Mouse (Mus musculus): ENCODE data around the gene Nt5dc1. TPM values are rescaled to one million over a fixed set of nuclear protein-coding genes. Genes with fewer than 3 reads are reported as not detected.

Gene Nt5dc1
- polyA plus RNA-seq, 1 experiment: 4.0 TPM

DNA sequence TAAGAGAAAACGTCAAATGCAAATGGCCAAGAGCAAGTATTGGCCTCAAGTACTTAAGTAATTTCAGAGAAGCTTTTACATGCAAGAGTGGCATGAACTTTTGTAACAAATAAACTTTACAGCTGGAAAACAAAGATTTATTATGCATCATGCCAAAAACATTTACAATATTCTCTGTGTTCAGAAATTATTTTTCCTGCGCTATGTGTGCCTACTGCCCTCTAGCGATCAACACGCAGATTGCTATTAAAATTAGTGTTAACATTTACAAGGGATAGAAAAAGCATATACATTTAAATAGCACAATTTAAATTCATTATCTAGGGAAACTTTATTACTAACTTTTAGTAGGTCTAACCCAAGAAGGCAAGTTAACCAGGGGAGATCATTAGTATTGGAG is 91.7 kb downstream of the Nt5dc1 start:
- TF ChIP-seq SRF (IDR thresholded peaks at IDR 0.05; ENCODE audit: control insufficient read depth, insufficient read length, low read depth): no peak
- no peak for TF ChIP-seq TCF12 (IDR thresholded peaks at IDR 0.05; ENCODE audit: insufficient read depth, poor library complexity, severe bottlenecking)
- no peak for TF ChIP-seq CEBPB (IDR thresholded peaks at IDR 0.05; ENCODE audit: insufficient read depth, poor library complexity, severe bottlenecking)
- TF ChIP-seq POLR2A (IDR thresholded peaks at IDR 0.05; ENCODE audit: insufficient read length, low read depth): no peak
- TF ChIP-seq MAX (IDR thresholded peaks at IDR 0.05; ENCODE audit: low read depth): no peak
- no peak for TF ChIP-seq TCF3 (IDR thresholded peaks at IDR 0.05; ENCODE audit: insufficient read length, low read depth)
- TF ChIP-seq POLR2AphosphoS2 (IDR thresholded peaks at IDR 0.05; ENCODE audit: insufficient read length, low read depth): no peak
- H3ac ChIP-seq (ENCODE audit: control insufficient read depth, insufficient read length): no peak overlapping the region
- no peaks in the 10 kb centered on the region for H3K79me2 ChIP-seq (ENCODE audit: control insufficient read depth, insufficient read depth)
- H3K36me3 ChIP-seq (ENCODE audit: control insufficient read depth, insufficient read depth): no peaks in the 10 kb centered on the region
- no peaks in the 10 kb centered on the region for H3K27me3 ChIP-seq (ENCODE audit: control insufficient read depth, insufficient read depth, insufficient read length)
- H3K4me3 ChIP-seq: no peak overlapping the region
- no peak overlapping the region for H3K4me2 ChIP-seq (ENCODE audit: low read depth)

DNA sequence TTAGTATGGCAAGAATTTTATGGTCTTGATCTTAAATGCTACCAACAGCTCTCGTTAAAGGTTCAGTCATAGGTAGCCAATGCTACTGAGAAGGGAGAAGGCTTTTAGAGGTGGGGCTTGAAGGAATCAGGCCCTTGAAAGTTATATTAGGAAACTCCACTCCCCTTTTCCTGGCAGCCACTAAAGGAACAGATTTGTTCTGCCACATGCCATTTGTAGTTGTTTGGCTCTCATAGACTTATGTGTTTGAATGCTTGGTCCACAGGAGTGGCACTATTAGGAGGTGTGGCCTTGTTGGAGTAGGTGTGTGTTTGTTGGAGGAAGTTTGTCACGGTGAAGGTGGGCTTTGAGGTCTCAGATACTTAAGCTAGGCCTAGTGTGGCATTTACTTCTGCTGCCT is 97.5 kb downstream of the Nt5dc1 start:
- Histone ChIP-seq H3ac (ENCODE audit: control insufficient read depth, insufficient read length) (no peak overlapping the region), H3K27me3 (ENCODE audit: control insufficient read depth, insufficient read depth, insufficient read length) (no peaks in the 10 kb centered on the region), H3K4me3 (no peak overlapping the region), H3K79me2 (ENCODE audit: control insufficient read depth, insufficient read depth) (no peaks in the 10 kb centered on the region), H3K36me3 (ENCODE audit: control insufficient read depth, insufficient read depth) (no peaks in the 10 kb centered on the region), H3K4me2 (ENCODE audit: low read depth) (no peak overlapping the region)
- no peak for TF ChIP-seq MAX (IDR thresholded peaks at IDR 0.05; ENCODE audit: low read depth)
- no peak for TF ChIP-seq CEBPB (IDR thresholded peaks at IDR 0.05; ENCODE audit: insufficient read depth, poor library complexity, severe bottlenecking)
- TF ChIP-seq E2F4 (IDR thresholded peaks at IDR 0.05; ENCODE audit: insufficient read depth): no peak
- no peak for TF ChIP-seq POLR2A (IDR thresholded peaks at IDR 0.05; ENCODE audit: insufficient read length, low read depth)
- no peak for TF ChIP-seq USF1 (IDR thresholded peaks at IDR 0.05; ENCODE audit: low read depth)
- TF ChIP-seq TCF12 (IDR thresholded peaks at IDR 0.05; ENCODE audit: insufficient read depth, poor library complexity, severe bottlenecking): no peak
- no peak for TF ChIP-seq REST (IDR thresholded peaks at IDR 0.05; ENCODE audit: insufficient read depth, insufficient read length)
- TF ChIP-seq SRF (IDR thresholded peaks at IDR 0.05; ENCODE audit: control insufficient read depth, insufficient read length, low read depth): no peak
- TF ChIP-seq POLR2AphosphoS2 (IDR thresholded peaks at IDR 0.05; ENCODE audit: insufficient read length, low read depth): no peak
- no peak for TF ChIP-seq TCF3 (IDR thresholded peaks at IDR 0.05; ENCODE audit: insufficient read length, low read depth)

DNA sequence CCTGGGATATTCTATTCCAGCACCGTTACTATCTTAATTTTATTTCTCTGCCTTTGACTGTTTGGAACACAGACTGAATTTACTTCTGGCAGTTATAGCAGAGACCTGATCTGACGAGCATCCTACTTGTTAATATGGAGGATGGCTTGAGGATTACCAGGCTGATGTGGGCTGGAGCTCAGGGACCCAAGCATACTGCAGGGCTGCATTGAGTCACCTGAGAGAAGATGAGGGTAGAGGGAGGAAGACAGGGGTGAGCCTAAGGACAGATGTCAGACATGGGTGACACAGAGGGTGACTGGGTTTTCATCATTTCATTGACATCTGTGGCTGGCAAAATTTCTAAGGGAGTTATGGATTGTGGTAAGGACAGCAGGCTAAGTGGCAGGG is 101.1 kb downstream of the Nt5dc1 start:
- H3K79me2 ChIP-seq (ENCODE audit: control insufficient read depth, insufficient read depth): no peaks in the 10 kb centered on the region
- no peaks in the 10 kb centered on the region for H3K27me3 ChIP-seq (ENCODE audit: control insufficient read depth, insufficient read depth, insufficient read length)
- H3K36me3 ChIP-seq (ENCODE audit: control insufficient read depth, insufficient read depth): peaks cover 7% of the 10 kb centered on the region
- no peak overlapping the region for H3ac ChIP-seq (ENCODE audit: control insufficient read depth, insufficient read length)
- H3K4me2 ChIP-seq (ENCODE audit: low read depth): no peak overlapping the region
- TF ChIP-seq MYOG (IDR thresholded peaks at IDR 0.05; ENCODE audit: control insufficient read depth in 1 of 3, insufficient read depth in 1 of 3, insufficient read length in 2 of 3, low read depth in 2 of 3) (no peak), E2F4 (IDR thresholded peaks at IDR 0.05; ENCODE audit: insufficient read depth) (no peak)
- H3K4me3 ChIP-seq: no peak overlapping the region

DNA sequence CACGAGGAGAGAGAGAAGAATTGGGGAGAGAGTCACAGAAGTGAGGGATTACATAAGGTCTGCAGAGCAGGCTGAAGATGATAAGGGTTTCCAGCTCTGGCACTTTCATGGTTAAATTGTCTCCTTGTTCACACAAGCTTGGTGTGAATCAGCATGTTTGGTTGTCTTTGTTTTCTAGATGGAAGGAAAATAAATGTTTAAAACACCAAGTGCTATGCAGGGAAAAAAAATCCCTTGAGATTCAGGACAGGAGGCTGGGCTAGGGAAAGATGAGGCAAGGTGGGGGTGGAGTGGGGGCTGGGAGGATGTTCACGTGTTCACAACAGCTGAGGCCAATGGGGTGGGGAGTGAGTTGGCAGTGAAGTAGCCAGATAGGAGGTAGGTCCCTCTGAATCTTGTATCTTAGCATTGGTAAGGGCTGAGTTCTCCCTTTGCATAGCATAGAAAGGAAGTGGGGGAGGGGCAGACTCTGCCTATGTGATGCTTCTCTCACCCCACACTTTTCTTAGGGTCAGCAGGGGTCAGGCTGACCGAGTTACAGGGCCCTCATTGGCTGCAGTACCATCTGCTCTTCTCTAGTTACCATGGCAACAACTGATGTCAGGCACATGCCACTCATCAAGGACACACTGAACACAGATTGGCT is 101.7 kb downstream of the Nt5dc1 start:
- H3K36me3 ChIP-seq (ENCODE audit: control insufficient read depth, insufficient read depth): peaks cover 10% of the 10 kb centered on the region
- TF ChIP-seq MYOD1 (IDR thresholded peaks at IDR 0.05; ENCODE audit: control insufficient read depth in 1 of 3, insufficient read length in 2 of 3, low read depth in 2 of 3) (no peak), MAX (IDR thresholded peaks at IDR 0.05; ENCODE audit: low read depth) (no peak), CEBPB (IDR thresholded peaks at IDR 0.05; ENCODE audit: insufficient read depth, poor library complexity, severe bottlenecking) (no peak), TCF3 (IDR thresholded peaks at IDR 0.05; ENCODE audit: insufficient read length, low read depth) (no peak), TCF12 (IDR thresholded peaks at IDR 0.05; ENCODE audit: insufficient read depth, poor library complexity, severe bottlenecking) (no peak), SRF (IDR thresholded peaks at IDR 0.05; ENCODE audit: control insufficient read depth, insufficient read length, low read depth) (no peak), POLR2A (IDR thresholded peaks at IDR 0.05; ENCODE audit: insufficient read length, low read depth) (no peak), REST (IDR thresholded peaks at IDR 0.05; ENCODE audit: insufficient read depth, insufficient read length) (no peak), E2F4 (IDR thresholded peaks at IDR 0.05; ENCODE audit: insufficient read depth) (no peak), MYOG (IDR thresholded peaks at IDR 0.05; ENCODE audit: control insufficient read depth in 1 of 3, insufficient read depth in 1 of 3, insufficient read length in 2 of 3, low read depth in 2 of 3) (no peak), POLR2AphosphoS2 (IDR thresholded peaks at IDR 0.05; ENCODE audit: insufficient read length, low read depth) (no peak), USF1 (IDR thresholded peaks at IDR 0.05; ENCODE audit: low read depth) (no peak)
- H3K27me3 ChIP-seq (ENCODE audit: control insufficient read depth, insufficient read depth, insufficient read length): no peaks in the 10 kb centered on the region
- no peak overlapping the region for H3K4me2 ChIP-seq (ENCODE audit: low read depth)
- no peak overlapping the region for H3ac ChIP-seq (ENCODE audit: control insufficient read depth, insufficient read length)
- H3K4me3 ChIP-seq: no peak overlapping the region
- H3K79me2 ChIP-seq (ENCODE audit: control insufficient read depth, insufficient read depth): no peaks in the 10 kb centered on the region

DNA sequence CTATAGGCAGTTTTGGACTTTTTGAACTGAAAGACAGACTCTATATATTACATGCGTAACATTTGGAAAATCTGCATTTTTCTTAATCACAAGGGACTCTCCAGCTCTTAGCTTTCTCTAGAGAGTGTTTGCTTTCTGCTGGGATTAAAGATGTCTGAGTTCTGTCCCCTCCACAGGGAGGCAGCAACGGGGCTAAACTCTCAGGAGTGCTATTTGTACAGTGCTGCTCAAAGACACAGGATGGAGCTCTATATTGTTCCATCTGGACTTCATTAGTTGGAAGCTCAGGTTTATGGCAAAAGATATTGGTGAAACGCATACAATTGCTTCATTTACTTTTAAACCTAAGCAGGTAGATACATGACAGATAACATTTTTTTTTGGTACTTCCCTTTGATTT is 105.8 kb downstream of the Nt5dc1 start:
- H3K27me3 ChIP-seq (ENCODE audit: control insufficient read depth, insufficient read depth, insufficient read length): no peaks in the 10 kb centered on the region
- no peak overlapping the region for H3ac ChIP-seq (ENCODE audit: control insufficient read depth, insufficient read length)
- no peak for TF ChIP-seq REST (IDR thresholded peaks at IDR 0.05; ENCODE audit: insufficient read depth, insufficient read length)
- TF ChIP-seq MYOG (IDR thresholded peaks at IDR 0.05; ENCODE audit: control insufficient read depth in 1 of 3, insufficient read depth in 1 of 3, insufficient read length in 2 of 3, low read depth in 2 of 3): no peak
- no peak for TF ChIP-seq POLR2A (IDR thresholded peaks at IDR 0.05; ENCODE audit: insufficient read length, low read depth)
- TF ChIP-seq E2F4 (IDR thresholded peaks at IDR 0.05; ENCODE audit: insufficient read depth): no peak
- TF ChIP-seq MYOD1 (IDR thresholded peaks at IDR 0.05; ENCODE audit: control insufficient read depth in 1 of 3, insufficient read length in 2 of 3, low read depth in 2 of 3): no peak
- no peak for TF ChIP-seq USF1 (IDR thresholded peaks at IDR 0.05; ENCODE audit: low read depth)
- TF ChIP-seq CEBPB (IDR thresholded peaks at IDR 0.05; ENCODE audit: insufficient read depth, poor library complexity, severe bottlenecking): no peak
- no peak for TF ChIP-seq MAX (IDR thresholded peaks at IDR 0.05; ENCODE audit: low read depth)
- TF ChIP-seq SRF (IDR thresholded peaks at IDR 0.05; ENCODE audit: control insufficient read depth, insufficient read length, low read depth): no peak
- no peak for TF ChIP-seq TCF12 (IDR thresholded peaks at IDR 0.05; ENCODE audit: insufficient read depth, poor library complexity, severe bottlenecking)
- TF ChIP-seq POLR2AphosphoS2 (IDR thresholded peaks at IDR 0.05; ENCODE audit: insufficient read length, low read depth): no peak
- TF ChIP-seq TCF3 (IDR thresholded peaks at IDR 0.05; ENCODE audit: insufficient read length, low read depth): no peak
- H3K79me2 ChIP-seq (ENCODE audit: control insufficient read depth, insufficient read depth): no peaks in the 10 kb centered on the region
- H3K4me3 ChIP-seq: no peak overlapping the region
- H3K36me3 ChIP-seq (ENCODE audit: control insufficient read depth, insufficient read depth): peaks cover 13% of the 10 kb centered on the region
- H3K4me2 ChIP-seq (ENCODE audit: low read depth): no peak overlapping the region
